Mouse (Mus musculus): ENCODE results near the gene Soga1. TPM values are rescaled to one million over a fixed set of nuclear protein-coding genes. Genes with fewer than 3 reads are reported as not detected.

The Soga1 gene
- polyA plus RNA-seq, 1 experiment, result 9.8 TPM

DNA sequence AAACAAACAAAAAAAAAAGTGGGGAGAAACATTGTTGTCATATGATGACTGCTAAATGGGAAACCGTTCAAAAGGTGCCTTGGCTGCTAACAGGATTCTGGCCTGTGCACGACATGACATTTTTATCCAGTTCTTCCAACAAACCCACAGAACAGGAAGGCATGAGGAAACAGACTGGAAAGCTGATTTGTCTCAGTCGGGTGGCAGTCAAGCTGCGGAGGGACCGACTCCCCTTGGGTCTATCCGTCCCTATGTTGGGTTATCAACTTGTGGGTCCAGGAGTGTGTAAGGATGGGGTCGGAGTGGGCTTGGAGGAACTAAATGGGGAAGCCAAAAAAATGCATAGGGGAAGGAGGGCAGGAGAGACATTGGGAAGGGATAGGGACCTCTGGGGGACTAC is 37.6 kb downstream of the Soga1 start:
- Histone ChIP-seq H3K4me3 (ENCODE audit: low read depth, low read length) (no peak overlapping the region), H3K27ac (ENCODE audit: insufficient read depth, low read length) (no peak overlapping the region), H3K9ac (ENCODE audit: low read depth, poor library complexity, severe bottlenecking) (no peak overlapping the region), H3K4me1 (ENCODE audit: control insufficient read depth, insufficient read depth, low read length) (peaks cover 2% of the 10 kb centered on the region), H3K27me3 (ENCODE audit: control insufficient read depth, insufficient read depth, low read length, poor library complexity, severe bottlenecking) (no peaks in the 10 kb centered on the region), H3K36me3 (ENCODE audit: control insufficient read depth, insufficient read depth, low read length, poor library complexity, severe bottlenecking) (no peaks in the 10 kb centered on the region), H3K9me3 (replicated peaks; ENCODE audit: control insufficient read depth, insufficient read depth, low read length, poor library complexity, severe bottlenecking) (peaks cover 4% of the 10 kb centered on the region; the same call in 1 of the 2 replicates)
- TF ChIP-seq CTCF (IDR thresholded peaks at IDR 0.05; ENCODE audit: low read depth, low read length), result no peak
- no peak for TF ChIP-seq POLR2A (IDR thresholded peaks at IDR 0.05; ENCODE audit: insufficient read depth, low read length)
- TF ChIP-seq EP300 (IDR thresholded peaks at IDR 0.05; ENCODE audit: insufficient read depth, low read depth, low read length), result no peak

DNA sequence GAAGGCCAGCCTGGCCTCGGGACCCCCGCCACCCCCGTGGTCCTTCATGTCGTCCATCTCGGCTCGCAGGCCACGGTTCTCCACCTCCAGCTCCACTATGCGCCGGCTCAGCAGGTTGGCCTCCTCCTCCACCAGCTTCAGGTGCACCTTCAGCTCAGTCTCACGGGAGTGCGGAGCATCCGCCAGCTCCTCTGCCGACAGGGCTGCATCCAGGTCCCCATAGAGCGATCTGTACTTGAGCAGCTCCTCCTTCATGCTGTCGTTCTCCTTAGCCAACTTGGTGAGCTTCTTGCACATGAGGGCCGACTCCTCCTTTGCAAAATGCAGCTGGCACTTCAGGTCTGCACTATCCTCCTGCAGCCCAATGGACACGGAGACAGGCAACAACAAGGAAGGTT is 38.4 kb downstream of the Soga1 start:
- Histone ChIP-seq H3K36me3 (ENCODE audit: control insufficient read depth, insufficient read depth, low read length, poor library complexity, severe bottlenecking) (no peaks in the 10 kb centered on the region), H3K27me3 (ENCODE audit: control insufficient read depth, insufficient read depth, low read length, poor library complexity, severe bottlenecking) (no peaks in the 10 kb centered on the region), H3K9me3 (replicated peaks; ENCODE audit: control insufficient read depth, insufficient read depth, low read length, poor library complexity, severe bottlenecking) (peaks cover 2% of the 10 kb centered on the region; the same call in 1 of the 2 replicates), H3K9ac (ENCODE audit: low read depth, poor library complexity, severe bottlenecking) (no peak overlapping the region), H3K4me3 (ENCODE audit: low read depth, low read length) (peak overlapping the region; percentile 29), H3K27ac (ENCODE audit: insufficient read depth, low read length) (no peak overlapping the region), H3K4me1 (ENCODE audit: control insufficient read depth, insufficient read depth, low read length) (peaks cover 2% of the 10 kb centered on the region)
- TF ChIP-seq CTCF (IDR thresholded peaks at IDR 0.05; ENCODE audit: low read depth, low read length), result no peak
- no peak for TF ChIP-seq EP300 (IDR thresholded peaks at IDR 0.05; ENCODE audit: insufficient read depth, low read depth, low read length)
- TF ChIP-seq POLR2A (IDR thresholded peaks at IDR 0.05; ENCODE audit: insufficient read depth, low read length), result no peak

DNA sequence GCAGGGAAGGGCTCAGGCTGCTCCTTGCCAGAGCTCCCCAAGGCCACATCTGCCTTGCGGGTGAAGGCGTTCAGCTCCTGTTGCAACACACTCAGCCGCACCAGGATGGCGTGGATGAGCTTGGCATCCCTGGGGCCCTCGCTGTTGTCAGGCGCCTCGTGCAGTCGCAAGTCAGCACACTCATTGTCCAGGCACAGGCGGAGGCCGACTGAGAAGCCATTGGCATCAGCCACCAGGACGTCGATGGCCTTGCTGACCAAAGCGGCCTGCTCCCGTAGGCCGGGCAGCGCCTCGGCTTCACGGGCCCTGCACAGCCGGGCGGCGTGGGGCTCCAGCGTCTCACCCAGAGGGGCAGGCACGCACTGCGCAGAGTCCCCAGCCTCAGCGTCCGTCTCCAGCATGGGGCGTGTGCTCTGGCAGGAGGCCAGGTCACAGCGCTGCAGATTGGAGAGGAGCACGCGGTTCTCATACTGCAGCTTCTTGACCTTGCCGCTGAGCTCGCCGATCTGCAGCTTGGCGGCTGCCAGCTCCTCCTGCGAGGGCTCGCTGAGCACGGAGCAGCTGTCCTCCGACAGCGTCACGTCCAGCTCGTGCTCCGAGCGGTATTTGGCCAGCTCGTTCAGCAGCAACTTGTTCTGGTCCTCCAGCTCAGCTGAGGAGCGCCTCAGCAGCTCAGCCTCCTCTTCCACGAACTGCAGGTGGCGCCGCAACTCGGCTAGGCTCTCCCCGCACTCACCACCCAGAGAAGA is 39.0 kb downstream of the Soga1 start:
- no peaks in the 10 kb centered on the region for H3K36me3 ChIP-seq (ENCODE audit: control insufficient read depth, insufficient read depth, low read length, poor library complexity, severe bottlenecking)
- TF ChIP-seq EP300 (IDR thresholded peaks at IDR 0.05; ENCODE audit: insufficient read depth, low read depth, low read length) (no peak), POLR2A (IDR thresholded peaks at IDR 0.05; ENCODE audit: insufficient read depth, low read length) (no peak), CTCF (IDR thresholded peaks at IDR 0.05; ENCODE audit: low read depth, low read length) (peak; percentile 55)
- peak overlapping the region; percentile 3; the same call in 1 of the 2 replicates for H3K9ac ChIP-seq (ENCODE audit: low read depth, poor library complexity, severe bottlenecking)

DNA sequence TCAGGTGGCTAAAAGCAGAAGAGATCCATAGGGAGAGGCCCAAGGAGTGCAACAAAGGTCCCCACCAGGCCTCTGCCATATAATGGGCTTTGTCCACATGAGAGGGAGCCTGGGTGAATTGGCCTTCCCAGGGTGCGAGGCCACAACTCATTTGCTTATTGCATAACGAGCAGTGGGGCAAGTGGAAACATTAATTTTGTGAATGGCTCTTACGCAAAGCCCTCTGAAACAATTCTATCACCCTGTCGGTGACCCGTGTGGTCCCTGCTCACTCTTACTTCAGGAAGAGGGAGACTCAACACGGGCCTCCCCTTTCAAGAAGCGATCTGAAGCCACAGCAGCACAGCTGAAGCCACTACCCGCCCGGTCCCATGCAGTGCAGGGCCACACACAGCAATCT is 41.8 kb downstream of the Soga1 start:
- H3K27ac ChIP-seq (ENCODE audit: insufficient read depth, low read length), result no peak overlapping the region
- no peak overlapping the region for H3K9ac ChIP-seq (ENCODE audit: low read depth, poor library complexity, severe bottlenecking)
- no peaks in the 10 kb centered on the region for H3K27me3 ChIP-seq (ENCODE audit: control insufficient read depth, insufficient read depth, low read length, poor library complexity, severe bottlenecking)
- no peak overlapping the region for H3K4me3 ChIP-seq (ENCODE audit: low read depth, low read length)
- TF ChIP-seq EP300 (IDR thresholded peaks at IDR 0.05; ENCODE audit: insufficient read depth, low read depth, low read length), result no peak
- no peak for TF ChIP-seq POLR2A (IDR thresholded peaks at IDR 0.05; ENCODE audit: insufficient read depth, low read length)
- H3K36me3 ChIP-seq (ENCODE audit: control insufficient read depth, insufficient read depth, low read length, poor library complexity, severe bottlenecking), result no peaks in the 10 kb centered on the region
- no peaks in the 10 kb centered on the region for H3K9me3 ChIP-seq (replicated peaks; ENCODE audit: control insufficient read depth, insufficient read depth, low read length, poor library complexity, severe bottlenecking)
- H3K4me1 ChIP-seq (ENCODE audit: control insufficient read depth, insufficient read depth, low read length), result peaks cover 2% of the 10 kb centered on the region

More for the DNA sequence above, 39.0 kb downstream of the Soga1 start:
- H3K4me1 ChIP-seq (ENCODE audit: control insufficient read depth, insufficient read depth, low read length), result peaks cover 2% of the 10 kb centered on the region
- H3K27ac ChIP-seq (ENCODE audit: insufficient read depth, low read length), result no peak overlapping the region
- no peaks in the 10 kb centered on the region for H3K27me3 ChIP-seq (ENCODE audit: control insufficient read depth, insufficient read depth, low read length, poor library complexity, severe bottlenecking)
- peak overlapping the region; percentile 31 for H3K4me3 ChIP-seq (ENCODE audit: low read depth, low read length)
- no peaks in the 10 kb centered on the region for H3K9me3 ChIP-seq (replicated peaks; ENCODE audit: control insufficient read depth, insufficient read depth, low read length, poor library complexity, severe bottlenecking)

DNA sequence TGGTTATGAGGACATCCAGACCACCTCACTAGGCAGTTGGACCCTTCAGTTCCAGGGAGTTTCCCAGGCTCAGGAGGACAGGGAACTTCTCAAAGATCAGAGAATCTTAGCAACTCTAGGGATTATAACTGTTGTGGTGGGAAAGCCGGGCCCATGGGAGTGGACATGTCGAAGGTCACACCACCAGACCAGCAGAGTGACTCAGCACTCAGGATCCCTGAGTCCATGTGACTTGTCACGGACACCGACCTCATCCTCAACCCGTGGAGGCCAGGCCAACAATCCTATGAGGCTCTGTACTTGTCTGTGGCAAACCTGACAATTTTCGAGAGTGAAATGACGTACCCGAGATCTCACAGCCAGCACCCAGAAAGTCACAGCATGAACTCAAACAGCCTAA is 42.7 kb downstream of the Soga1 start:
- H3K4me3 ChIP-seq (ENCODE audit: low read depth, low read length), result no peak overlapping the region
- peaks cover 2% of the 10 kb centered on the region for H3K4me1 ChIP-seq (ENCODE audit: control insufficient read depth, insufficient read depth, low read length)
- no peaks in the 10 kb centered on the region for H3K9me3 ChIP-seq (replicated peaks; ENCODE audit: control insufficient read depth, insufficient read depth, low read length, poor library complexity, severe bottlenecking)
- no peaks in the 10 kb centered on the region for H3K36me3 ChIP-seq (ENCODE audit: control insufficient read depth, insufficient read depth, low read length, poor library complexity, severe bottlenecking)
- H3K27me3 ChIP-seq (ENCODE audit: control insufficient read depth, insufficient read depth, low read length, poor library complexity, severe bottlenecking), result no peaks in the 10 kb centered on the region
- TF ChIP-seq POLR2A (IDR thresholded peaks at IDR 0.05; ENCODE audit: insufficient read depth, low read length) (no peak), CTCF (IDR thresholded peaks at IDR 0.05; ENCODE audit: low read depth, low read length) (no peak), EP300 (IDR thresholded peaks at IDR 0.05; ENCODE audit: insufficient read depth, low read depth, low read length) (no peak)
- H3K27ac ChIP-seq (ENCODE audit: insufficient read depth, low read length), result no peak overlapping the region
- H3K9ac ChIP-seq (ENCODE audit: low read depth, poor library complexity, severe bottlenecking), result no peak overlapping the region

DNA sequence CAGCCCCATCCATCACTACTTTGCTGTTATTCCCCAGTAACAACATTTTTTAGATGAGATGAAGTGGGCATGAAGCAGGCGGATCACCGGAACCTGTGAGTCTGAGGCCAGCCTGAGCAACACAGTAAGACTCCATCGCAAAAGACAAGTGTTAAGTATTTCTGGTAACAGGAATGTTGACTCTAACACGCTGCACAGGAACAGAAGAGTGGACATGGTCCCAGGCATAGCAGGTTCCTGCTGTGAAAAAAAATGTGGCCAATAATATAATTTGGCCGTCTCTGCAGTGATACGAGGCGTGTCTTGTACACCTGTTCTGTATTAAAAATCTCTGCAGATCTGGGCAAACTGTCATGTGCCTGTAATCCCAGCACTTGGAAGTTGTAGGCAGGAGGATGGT is 43.7 kb downstream of the Soga1 start:
- Histone ChIP-seq H3K27ac (ENCODE audit: insufficient read depth, low read length) (no peak overlapping the region), H3K4me1 (ENCODE audit: control insufficient read depth, insufficient read depth, low read length) (no peaks in the 10 kb centered on the region), H3K36me3 (ENCODE audit: control insufficient read depth, insufficient read depth, low read length, poor library complexity, severe bottlenecking) (no peaks in the 10 kb centered on the region), H3K9ac (ENCODE audit: low read depth, poor library complexity, severe bottlenecking) (no peak overlapping the region), H3K27me3 (ENCODE audit: control insufficient read depth, insufficient read depth, low read length, poor library complexity, severe bottlenecking) (no peaks in the 10 kb centered on the region), H3K4me3 (ENCODE audit: low read depth, low read length) (no peak overlapping the region), H3K9me3 (replicated peaks; ENCODE audit: control insufficient read depth, insufficient read depth, low read length, poor library complexity, severe bottlenecking) (no peaks in the 10 kb centered on the region)
- no peak for TF ChIP-seq EP300 (IDR thresholded peaks at IDR 0.05; ENCODE audit: insufficient read depth, low read depth, low read length)
- no peak for TF ChIP-seq CTCF (IDR thresholded peaks at IDR 0.05; ENCODE audit: low read depth, low read length)
- TF ChIP-seq POLR2A (IDR thresholded peaks at IDR 0.05; ENCODE audit: insufficient read depth, low read length), result no peak
